Mouse (Mus musculus) spleen, postnatal 36 days (tissue): ENCODE data around the gene Mmd2.

Experiments
- DNase-seq, 2 experiments: peaks; one replicate each; pipeline ENCODE4 v3.0.0; 2022; ENCODE audit warnings: low spot score in 2 of 2, mixed read lengths in 1 of 2

The Mmd2 gene

DNA sequence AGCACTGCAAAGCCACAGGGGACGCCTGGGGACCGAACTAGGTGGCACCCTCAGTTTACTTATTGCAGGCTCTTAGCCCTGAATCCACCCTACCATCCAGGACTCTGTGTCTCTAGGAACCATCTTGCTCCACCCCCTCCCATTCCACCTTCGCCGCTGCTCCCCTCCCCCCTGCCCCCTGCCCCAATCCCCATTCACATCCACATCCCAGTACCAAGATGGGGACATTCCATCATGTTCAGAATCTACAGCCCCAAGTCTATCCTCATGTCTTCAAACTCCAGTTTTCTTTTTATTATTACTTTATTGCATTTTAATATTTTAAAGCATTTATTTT lies 357 bp upstream of the Mmd2 start:
- no peak for DNase-seq

DNA sequence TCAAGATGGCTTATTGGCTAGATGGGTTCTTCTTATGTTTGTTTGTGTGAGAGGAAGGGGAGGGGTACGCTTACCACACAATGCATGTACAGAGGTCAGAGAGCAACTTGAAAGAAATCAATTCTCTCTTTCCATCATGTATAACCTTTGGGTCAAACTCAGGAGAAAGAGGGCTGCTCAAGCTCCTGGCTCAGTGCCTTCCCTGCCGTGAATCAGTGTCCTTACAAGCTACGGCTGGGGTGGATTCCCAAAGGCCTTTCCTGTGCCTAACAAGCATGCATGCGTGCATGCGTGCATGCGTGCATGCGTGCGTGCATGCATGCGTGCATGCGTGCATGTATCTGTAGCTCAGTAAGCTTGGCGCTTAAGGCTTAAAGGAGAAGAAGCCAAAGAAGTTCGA lies 3.3 kb downstream of the Mmd2 start:
- no peak for DNase-seq

DNA sequence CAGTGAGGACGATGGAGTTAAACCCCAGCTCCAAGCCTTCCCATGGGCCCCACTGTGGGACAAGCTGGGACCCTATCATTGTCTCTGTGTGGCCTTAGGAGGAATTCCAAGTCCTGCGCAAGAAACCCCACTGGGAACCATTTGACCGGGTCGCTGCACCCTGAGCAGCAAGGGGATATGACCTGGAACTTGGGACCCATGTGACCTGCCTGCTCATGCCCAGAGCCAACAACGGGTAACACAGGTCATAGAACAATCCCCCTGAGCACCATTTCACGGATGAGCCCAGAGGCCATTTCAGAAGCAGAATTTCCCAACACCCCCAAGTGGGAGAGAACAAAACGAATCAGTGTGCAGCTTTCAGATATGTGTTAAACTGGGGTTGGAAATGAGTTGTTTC lies 4.2 kb downstream of the Mmd2 start:
- no peak for DNase-seq

DNA sequence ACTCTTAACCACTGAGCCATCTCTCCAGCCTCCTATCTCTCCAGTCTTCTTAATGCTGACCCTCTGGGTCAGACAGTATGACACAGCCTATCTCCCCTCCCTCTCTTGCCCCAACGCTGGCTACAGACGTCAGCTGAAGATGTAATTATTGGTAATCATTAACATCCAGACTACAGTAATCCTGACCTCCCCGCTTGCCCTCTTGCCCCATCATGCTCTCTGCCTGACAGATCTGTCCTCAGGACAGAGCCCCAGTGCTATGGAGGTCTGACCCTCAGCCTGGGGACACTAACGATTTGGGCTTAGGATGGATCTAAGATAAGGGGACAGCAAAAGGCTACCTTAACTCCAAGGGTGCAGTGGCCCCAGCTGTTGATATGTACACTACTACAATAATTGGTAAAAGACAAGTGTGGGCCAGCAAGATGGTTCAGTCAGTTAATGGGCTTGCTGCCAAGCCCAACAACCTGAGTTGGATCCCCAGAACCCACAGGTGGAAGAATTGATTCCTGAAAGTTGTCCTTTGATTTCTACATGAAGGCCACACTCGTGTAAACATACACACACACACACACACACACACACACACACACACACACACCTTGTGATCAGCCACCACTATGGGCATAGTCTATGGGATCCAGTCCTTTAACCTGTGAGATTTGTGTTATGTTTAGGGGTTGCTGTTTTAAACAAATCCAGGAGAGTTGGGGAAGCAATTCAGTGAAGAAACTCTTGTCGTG lies 10.8 kb downstream of the Mmd2 start:
- no peak for DNase-seq

DNA sequence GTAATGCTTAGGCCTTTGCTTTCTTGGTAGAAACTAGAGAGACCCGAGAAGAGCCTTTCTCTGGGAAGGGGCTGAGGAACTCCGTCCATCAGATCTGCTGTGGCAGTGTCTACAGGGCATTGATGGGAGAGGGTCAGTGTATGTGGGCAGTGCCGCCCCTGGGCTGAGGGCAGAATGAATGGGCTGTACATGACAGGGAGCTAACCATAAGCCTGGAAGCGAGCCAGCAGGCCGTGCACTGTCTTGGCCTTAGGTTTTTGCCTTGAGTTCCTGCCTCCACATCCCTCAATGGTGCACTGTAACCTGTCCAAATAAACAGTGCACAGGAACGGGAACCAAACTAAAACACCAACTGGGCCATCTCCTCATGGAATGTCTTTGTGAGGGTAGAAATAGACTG lies 11.9 kb downstream of the Mmd2 start:
- DNase-seq: no peak

DNA sequence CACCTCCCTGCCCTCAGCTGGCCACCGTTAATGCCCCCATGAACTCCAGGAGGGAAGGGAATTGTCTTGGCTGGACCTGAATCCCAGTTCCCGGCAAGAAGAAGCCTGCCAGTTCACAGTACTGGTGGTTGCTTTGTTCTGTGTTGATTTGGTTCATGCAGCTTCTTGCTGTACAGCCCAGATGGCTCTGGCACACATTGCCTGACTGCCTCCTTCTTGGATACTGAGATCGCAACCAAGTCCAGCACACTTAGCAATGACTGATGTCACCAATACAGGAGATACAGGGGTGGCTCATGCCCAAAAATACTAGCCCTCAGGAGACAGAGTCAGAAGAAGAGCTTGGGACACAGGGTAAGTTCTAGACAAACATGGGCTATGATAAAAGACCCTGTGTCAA lies 12.9 kb downstream of the Mmd2 start:
- no peak for DNase-seq

DNA sequence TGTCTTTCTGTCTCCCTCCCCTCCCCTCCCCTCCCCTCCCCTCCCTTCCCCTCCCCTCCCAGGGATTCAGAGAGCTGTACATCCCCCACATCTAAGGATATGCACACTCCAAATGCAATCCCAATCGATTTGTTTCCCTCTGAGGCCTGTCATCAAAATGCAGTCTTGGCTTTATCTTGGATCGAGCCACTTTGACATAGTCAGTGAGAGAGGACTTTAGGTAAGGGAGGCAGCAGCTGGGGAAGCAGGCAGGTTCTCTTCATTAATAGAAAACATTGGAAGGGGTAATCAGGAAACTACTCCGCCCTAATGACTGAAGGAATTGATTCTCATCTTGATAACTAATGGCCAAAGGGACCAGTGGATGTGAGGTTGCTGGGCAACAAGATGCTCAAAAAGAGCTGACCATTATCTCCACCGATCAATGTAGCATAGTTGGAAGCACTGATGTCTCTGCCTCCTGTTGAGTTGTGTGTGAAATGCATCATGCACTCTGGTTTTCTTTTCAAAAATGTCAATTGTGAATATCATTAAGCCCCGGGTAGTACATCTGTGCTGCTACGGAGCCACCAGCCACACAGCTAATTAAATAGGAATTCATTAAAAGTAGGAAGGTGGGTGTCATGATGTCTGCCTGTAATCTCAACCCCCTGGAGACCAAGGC lies 17.5 kb downstream of the Mmd2 start:
- DNase-seq: no peak

DNA sequence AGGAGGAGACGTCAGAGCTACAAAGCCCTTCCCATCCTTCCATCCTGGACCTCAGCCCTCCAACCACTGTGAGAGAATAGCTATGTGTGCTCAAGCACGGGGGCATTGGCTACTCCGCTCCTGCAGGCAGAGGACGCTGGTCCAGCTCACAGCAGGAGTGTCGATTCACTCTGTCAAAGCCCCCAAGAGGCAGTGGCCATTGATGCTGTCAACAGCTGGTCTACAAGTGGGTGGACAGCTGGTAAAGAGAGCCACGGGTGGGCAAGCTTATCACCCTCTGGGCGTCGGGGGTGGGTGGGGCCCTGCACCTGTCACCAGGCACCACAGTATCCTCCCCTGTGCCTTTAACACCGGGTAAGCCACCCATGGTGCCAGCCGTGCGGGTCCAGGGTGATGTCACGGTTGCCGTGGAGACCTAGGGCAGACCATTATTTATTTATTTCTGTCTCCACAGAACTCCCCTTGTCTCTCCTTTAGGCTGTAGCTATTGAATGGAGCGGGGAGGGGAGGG lies 24.9 kb downstream of the Mmd2 start:
- no peak for DNase-seq

DNA sequence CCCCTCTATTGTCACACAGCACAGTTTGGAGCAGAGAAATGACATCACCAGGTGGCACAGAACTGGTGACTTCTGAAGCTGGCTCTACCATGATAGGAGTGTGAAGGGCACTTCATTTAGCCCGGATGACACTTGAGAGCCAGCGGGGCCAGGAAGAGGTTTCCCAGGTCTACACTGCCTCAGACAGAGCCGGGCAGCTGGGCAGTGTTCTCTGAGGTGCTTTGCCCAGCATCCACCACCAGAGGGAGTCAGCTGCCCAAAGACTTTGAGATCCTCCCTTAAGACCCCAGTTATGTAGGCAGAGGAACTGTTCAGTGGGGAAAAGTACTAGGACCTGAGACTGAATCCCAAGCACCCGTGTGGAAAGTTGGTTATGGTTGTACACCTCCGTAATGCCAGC lies 27.1 kb downstream of the Mmd2 start:
- DNase-seq: peak in 1 of 2 experiments; percentile 6

DNA sequence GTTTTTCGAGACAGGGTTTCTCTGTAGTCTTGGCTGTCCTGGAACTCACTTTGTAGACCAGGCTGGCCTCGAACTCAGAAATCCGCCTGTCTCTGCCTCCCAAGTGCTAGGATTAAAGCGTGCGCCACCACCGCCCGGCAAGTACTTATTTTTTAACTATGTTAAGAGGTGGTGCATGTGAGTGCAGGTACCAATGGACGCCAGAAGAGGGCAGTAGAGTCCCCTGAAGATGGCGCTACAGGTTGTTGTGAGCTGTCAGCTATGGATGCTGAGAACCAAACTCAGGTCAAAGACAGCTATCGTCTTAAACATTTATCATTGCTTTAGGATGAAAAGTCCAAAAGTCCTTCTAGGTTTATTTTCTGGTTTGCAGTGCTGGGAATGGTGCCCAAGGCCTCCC lies 30.4 kb downstream of the Mmd2 start:
- no peak for DNase-seq

DNA sequence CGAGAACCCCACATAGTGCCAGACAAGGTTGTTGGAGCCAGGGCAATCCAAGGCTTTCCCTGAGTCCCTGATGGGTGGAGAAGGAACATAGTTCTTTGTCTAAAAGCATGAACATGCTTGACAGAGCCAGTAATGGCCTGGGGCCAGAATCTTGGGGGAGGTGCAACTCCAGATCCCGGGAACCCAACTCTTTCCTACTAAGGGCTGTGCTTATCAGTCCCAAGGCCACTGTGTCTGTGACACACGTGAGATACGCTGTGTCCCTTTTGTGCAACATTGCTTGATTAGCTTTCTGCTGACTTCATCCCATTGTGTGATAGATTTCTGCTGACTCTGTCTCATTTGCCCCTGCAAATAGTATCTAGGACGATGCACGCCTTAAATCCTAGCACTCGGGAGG lies 31.8 kb downstream of the Mmd2 start:
- DNase-seq: no peak

DNA sequence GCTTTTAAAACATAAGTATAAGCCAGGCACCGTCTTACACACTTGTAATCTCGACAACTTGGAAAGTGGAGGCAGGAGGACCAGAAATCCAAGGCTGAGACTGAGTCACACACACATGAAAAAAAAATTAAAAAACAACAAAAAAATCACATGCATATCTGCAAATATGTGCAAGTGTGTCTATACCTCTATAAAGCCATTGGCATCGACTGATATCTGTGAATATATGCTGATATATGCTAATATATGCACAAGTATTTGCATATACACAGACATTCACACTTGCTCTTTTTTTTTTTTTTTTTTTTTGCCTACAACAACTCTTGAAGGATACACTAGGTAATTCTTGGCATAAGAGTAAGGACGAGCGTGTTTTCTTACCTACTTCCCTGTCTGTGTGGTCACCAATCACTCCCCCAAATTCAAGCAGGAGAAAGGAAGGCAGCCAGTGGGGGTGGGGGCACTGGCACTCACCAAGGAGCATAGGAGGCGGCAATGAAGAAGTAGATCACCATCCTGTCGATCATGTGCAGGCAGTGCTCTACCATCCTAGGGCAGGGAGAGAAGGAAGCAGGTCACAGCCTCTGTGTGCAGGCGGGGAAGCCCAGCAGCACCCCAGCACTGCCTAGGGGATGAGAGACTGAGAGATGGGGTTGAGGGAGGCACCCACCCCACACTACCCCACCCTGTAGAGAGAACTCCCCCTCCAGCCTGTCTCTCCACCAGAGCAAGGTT lies 34.1 kb downstream of the Mmd2 start:
- no peak for DNase-seq

DNA sequence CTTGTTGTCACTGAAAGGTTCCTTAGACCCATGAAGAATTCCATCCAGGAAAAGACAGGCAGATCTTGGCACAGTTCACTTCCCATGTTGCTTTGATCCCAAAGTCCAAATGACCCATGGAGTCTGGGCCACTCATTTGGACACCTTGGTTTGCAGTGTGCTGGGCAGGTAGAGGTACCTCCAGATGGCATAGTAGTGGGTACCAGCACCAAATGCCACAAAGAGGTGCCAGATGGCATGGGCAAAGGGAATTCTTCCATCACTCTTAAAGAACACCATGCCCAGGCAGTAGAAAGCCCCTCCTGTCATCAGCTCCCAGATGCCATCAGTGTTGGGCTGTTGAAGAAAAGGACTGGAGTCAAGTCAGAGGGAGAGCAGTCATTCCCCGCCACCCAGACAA lies 44.0 kb downstream of the Mmd2 start:
- no peak for DNase-seq

DNA sequence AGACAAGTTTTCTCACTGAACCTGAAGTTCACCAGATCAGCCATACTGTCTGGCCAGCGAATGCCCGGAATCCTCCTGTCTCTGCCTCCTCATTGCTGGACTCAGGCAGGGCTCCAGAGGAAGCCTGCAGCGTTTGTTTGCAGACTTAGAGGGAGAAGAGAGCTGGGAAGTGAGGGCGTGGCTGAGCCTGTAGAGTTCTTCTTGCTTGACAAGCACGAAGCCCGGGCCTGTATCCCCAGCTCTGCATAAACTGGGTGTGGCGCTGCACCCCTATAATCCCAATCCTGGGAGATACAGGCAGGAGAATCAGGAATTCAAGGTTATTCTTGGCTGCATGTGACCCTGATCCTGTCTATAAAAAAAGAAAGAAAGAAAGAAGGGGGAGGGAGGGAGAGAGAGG lies 48.3 kb downstream of the Mmd2 start:
- no peak for DNase-seq

DNA sequence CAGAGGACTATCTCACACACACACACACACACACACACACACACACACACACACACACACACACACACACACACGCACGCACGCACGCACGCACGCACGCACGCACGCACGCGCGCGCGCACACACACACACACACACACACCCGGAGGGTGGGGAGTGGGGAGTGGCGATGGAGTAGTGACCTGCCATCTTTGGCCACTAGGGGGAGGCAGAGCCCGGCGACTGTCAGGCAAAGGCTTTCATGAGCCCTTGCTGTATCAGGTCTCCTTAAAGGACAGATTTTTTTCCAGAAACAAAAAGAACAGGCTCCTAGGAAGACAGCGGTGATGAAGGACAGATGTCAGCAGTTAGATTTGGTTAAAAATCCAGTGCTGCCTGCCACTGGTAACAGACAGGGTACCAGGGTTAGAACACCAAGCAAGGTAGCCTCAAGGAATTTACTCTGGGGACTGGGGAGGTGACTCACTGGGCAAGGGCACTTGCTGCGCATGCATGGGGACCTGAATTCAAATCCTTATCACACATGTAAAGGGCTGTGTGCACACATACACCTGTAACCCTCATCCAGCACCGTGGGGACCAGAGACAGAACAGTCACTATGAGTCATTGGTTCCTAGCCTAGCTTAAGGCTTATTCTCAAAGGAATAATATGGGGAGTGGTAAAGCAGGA lies 51.1 kb downstream of the Mmd2 start:
- DNase-seq: peak in 1 of 2 experiments; percentile 14

DNA sequence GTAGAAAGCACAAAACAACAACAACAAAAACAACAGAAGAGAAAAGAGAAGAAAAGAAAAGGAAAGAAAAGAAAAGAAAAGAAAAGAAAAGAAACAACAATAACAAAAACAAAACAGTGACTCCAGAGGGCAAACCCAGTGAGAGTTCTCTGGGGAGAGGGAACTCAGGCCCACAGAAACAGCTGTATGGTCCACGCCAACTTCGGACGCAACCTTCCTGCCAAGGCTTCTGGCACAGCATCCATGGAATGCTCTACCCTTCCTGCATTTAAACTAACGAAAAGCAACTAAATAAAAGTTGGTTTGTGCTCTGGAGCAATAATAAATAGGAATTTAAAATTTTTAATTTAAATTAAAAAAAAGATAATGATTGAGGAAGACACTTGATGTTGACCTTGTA lies 51.9 kb downstream of the Mmd2 start:
- DNase-seq: no peak

DNA sequence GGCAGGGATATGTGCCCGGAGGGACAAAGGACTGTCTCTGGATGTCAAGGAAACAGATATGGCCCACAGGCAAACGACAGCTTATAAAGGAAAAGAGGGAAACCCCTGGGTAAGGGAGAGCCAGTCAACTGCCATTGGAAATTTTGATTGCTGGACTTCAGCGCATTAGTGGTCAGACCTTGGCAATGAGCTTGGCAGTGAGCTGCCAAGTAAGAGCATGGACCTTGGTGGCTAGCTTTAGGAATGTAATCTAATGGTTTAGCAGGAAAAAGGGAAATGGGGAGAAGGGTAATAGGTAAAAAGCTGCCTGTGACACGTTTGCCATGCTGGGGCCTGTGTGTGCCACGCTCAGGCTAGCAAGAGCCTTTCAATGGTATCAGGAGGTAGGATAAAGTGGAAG lies 52.7 kb downstream of the Mmd2 start:
- no peak for DNase-seq

DNA sequence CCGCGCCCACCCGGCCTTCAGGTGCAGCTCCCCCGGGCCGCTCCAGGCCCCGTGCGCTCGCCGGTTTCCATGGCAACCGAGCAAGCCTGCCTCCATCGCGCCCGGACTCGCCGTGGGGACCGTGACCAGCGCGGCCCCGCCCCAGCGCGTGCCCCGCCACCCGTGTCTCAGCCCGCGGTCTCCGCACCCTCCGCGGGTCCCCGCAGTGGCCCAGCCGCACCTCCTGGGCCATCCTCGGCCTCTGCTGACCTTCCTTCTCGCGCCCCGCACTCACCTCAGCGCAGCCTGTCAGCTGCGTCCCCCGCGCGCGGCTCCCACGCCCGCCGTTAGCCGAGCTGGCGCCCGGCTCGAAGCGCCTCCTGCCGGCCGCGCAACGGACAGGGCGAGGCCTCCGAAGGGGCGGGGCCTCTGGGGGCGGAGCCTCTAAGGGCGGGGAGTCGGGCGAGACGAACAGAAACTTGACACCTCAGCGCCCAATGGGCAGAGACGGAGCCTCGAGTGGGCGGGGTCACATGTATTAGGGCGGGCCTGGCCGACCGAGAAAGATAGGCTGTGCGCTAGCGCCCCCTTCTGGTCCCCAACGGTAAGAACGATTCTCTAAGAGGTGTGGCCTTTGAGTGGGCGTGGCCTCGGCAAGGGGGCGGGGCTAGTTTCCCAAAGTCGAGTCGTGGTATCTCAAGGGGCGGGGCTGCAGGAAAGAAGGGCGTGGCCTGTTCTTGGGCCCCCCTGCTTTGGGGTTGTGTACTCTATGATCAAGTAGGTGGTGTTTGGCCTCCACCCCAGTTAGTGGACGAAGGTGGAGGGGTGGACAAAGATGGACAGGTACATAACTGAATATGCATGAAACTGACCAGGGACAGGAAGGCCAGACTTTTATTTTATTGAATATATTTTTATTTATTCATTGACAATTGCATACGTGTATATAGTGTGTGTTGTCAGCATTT lies 57.6 kb downstream of the Mmd2 start, which contains the start of gene Radil:
Gene Radil (minus strand): TSS at position 393 of the 947 bp plus-strand sequence.
- DNase-seq: peak; percentile 60 to 66

DNA sequence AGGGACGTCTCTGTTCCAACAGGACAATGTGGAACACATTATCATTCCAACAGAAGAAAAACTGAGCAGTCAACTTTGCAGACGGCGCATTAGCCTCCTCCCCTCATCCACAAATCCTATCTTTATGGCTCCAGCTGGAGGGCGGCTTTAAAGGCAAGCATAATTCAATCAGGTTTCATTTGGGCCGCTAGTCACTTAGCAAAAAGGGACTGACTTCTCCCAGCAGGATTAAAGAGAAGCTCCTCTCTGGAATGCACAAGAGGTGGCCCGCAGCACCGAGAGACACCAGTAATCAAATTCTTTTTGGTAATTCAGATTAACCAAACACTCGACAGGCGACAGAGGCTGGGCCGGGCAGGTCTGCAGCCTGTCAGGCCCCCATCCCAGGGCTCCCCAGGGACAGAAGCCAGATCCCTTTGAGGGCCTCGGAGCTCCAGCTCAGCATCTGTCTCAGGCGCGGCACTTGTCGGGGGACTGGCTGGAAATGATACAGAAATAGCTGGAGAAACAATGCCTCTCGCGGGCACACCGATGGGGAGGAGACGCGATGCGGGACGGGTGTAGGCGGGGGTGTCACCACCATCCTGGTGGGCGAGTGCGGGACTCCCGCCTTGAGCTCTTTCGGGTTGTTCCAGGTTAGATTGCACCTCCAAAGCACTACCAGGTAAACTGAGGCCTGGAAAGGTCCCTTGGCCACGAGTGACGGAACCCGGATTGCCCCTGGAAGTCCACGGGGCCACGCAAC lies 58.5 kb downstream of the Mmd2 start:
- no peak for DNase-seq

DNA sequence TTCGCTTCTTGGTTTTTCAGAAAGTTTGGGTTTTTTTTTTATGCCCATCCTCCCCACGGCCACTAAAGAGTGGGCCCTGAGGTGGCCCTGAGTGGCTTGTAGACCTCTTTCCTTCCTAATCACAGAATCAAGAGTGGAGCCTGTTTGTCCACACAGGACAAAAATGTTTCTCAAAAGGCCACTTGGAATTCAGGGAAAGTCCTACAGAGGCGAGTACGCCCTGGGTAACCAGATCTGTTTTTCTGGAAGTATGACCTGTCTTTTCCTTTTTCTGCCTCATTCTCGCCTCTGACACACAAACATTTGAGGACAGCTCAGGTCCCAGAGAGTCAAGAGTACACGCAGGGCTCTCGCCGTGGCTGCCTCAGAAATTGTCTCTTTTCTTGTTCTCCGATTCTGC lies 59.2 kb downstream of the Mmd2 start:
- no peak for DNase-seq
